Mouse (Mus musculus) MEL (cell line): ENCODE measurements around the gene Mus81.

Experiments used
- CHD2 ChIP-seq: IDR thresholded peaks from 2 replicates; pipeline ENCODE4 v1.6.1; 2011; ENCODE audit warnings: low read length, improper control_type of control experiment
- CTCF ChIP-seq, 3 experiments: IDR thresholded peaks in 2 of 3; conservative IDR thresholded peaks in 1 of 3; 2 replicates each; pipeline ENCODE4 v1.5.1; 2011 to 2012; ENCODE audit warnings: low read length in 3 of 3, low read depth in 2 of 3, mild to moderate bottlenecking in 2 of 3, improper control_type of control experiment in 1 of 3, inconsistent platforms in 1 of 3, mixed read lengths in 1 of 3, moderate library complexity in 1 of 3; ENCODE audit not compliant: control insufficient read depth in 1 of 3, insufficient read depth in 1 of 3, poor library complexity in 1 of 3, severe bottlenecking in 1 of 3
- E2F4 ChIP-seq: IDR thresholded peaks from 2 replicates; pipeline ENCODE4 v1.6.1; 2011; ENCODE audit warnings: low read depth, low read length, improper control_type of control experiment, borderline replicate concordance
- EP300 ChIP-seq, 2 experiments: IDR thresholded peaks; 2 replicates each; pipeline ENCODE4 v1.6.1; 2011; ENCODE audit warnings: improper control_type of control experiment in 2 of 2, low read length in 2 of 2, low read depth in 1 of 2, mild to moderate bottlenecking in 1 of 2
- GABPA ChIP-seq: IDR thresholded peaks from 2 replicates; pipeline ENCODE4 v1.6.1; 2012; ENCODE audit warnings: low read depth, mild to moderate bottlenecking, inconsistent platforms, low read length, improper control_type of control experiment, moderate library complexity
- GATA1 ChIP-seq: IDR thresholded peaks from 2 replicates; pipeline ENCODE4 v1.6.1; 2011; ENCODE audit warnings: low read depth, low read length, improper control_type of control experiment
- KAT2A ChIP-seq: conservative IDR thresholded peaks from 2 replicates; pipeline ENCODE4 v1.6.1; 2012; ENCODE audit warnings: low read depth, low read length, improper control_type of control experiment, inconsistent platforms
- MAFK ChIP-seq: IDR thresholded peaks from 2 replicates; pipeline ENCODE4 v1.6.1; 2011; ENCODE audit warnings: low read depth, mild to moderate bottlenecking, low read length, improper control_type of control experiment, borderline replicate concordance
- MEF2A ChIP-seq: IDR thresholded peaks from 2 replicates; pipeline ENCODE4 v1.6.1; 2014; ENCODE audit warnings: low read depth, mild to moderate bottlenecking, inconsistent platforms, low read length, improper control_type of control experiment; ENCODE audit not compliant: poor library complexity, insufficient replicate concordance, severe bottlenecking; ENCODE audit errors: extremely low read depth
- POLR2A ChIP-seq, 2 experiments: IDR thresholded peaks; 2 replicates each; pipeline ENCODE4 v1.6.1; 2011 to 2012; ENCODE audit warnings: low read length in 2 of 2, mild to moderate bottlenecking in 2 of 2, control low read depth in 1 of 2, improper control_type of control experiment in 1 of 2, low read depth in 1 of 2, moderate library complexity in 1 of 2; ENCODE audit not compliant: control insufficient read depth in 1 of 2, insufficient read depth in 1 of 2, poor library complexity in 1 of 2
- SMC3 ChIP-seq: IDR thresholded peaks from 2 replicates; pipeline ENCODE4 v1.6.1; 2011; ENCODE audit warnings: low read depth, low read length, improper control_type of control experiment
- TCF12 ChIP-seq: IDR thresholded peaks from 2 replicates; pipeline ENCODE4 v1.6.1; 2014; ENCODE audit warnings: low read depth, mild to moderate bottlenecking, inconsistent platforms, low read length, improper control_type of control experiment, moderate library complexity
- USF1 ChIP-seq: IDR thresholded peaks from 2 replicates; pipeline ENCODE4 v1.6.1; 2014; ENCODE audit warnings: low read depth, mild to moderate bottlenecking, inconsistent platforms, low read length, improper control_type of control experiment, moderate library complexity
- ZMIZ1 ChIP-seq: IDR thresholded peaks from 2 replicates; pipeline ENCODE4 v1.6.1; 2012; ENCODE audit warnings: low read depth, mild to moderate bottlenecking, inconsistent platforms, low read length, improper control_type of control experiment, moderate library complexity

GRCm38 (mm10) chr19:5471846-5472245 lies 16.4 kb downstream of the Mus81 start:
- no peak for TF ChIP-seq USF1
- no peak for TF ChIP-seq CHD2
- no peak for TF ChIP-seq CTCF (IDR thresholded peaks at IDR 0.05 in 2 of 3, conservative IDR thresholded peaks at IDR 0.05 in 1 of 3; ENCODE audit: control insufficient read depth in 1 of 3, insufficient read depth in 1 of 3, low read depth in 2 of 3, low read length in 3 of 3, poor library complexity in 1 of 3, severe bottlenecking in 1 of 3)
- no peak for TF ChIP-seq KAT2A
- TF ChIP-seq POLR2A (IDR thresholded peaks at IDR 0.05; ENCODE audit: control insufficient read depth in 1 of 2, insufficient read depth in 1 of 2, low read depth in 1 of 2, low read length in 2 of 2, poor library complexity in 1 of 2) = no peak
- TF ChIP-seq SMC3 = no peak
- TF ChIP-seq GATA1 = no peak
- no peak for TF ChIP-seq ZMIZ1
- TF ChIP-seq EP300 (IDR thresholded peaks at IDR 0.05; ENCODE audit: low read depth in 1 of 2, low read length in 2 of 2) = no peak
- TF ChIP-seq GABPA = no peak
- no peak for TF ChIP-seq MEF2A
- no peak for TF ChIP-seq MAFK
- no peak for TF ChIP-seq E2F4
- no peak for TF ChIP-seq TCF12
